Mouse (Mus musculus): ENCODE data around the gene Gm4133. TPM values are rescaled to one million over a fixed set of nuclear protein-coding genes. Genes with fewer than 3 reads are reported as not detected.

The Gm4133 gene
- not detected in 2 replicates for polyA plus RNA-seq (2012; rRNA removed; ENCODE audit: low replicate concordance)

GRCm38 (mm10) chr7:20333965-20334364, at the start of gene Gm4133:
Gene Gm4133, minus strand, starts transcription at chr7:20334065.

GRCm38 (mm10) chr7:20375310-20375709, 41.4 kb upstream of the Gm4133 start, which contains the start of gene Gm5728:
Gene Gm5728, minus strand, starts transcription at chr7:20375410.

Other genes starting within 250 kb of the Gm4133 start
- gene Vmn1r91, start 234.4 kb downstream of the Gm4133 start, polyA plus RNA-seq (2012; rRNA removed; ENCODE audit: low replicate concordance), result 0.02 and 0.05 TPM in 2 replicates
- gene Gm16442, start 211.5 kb downstream of the Gm4133 start, polyA plus RNA-seq (2012; rRNA removed; ENCODE audit: low replicate concordance), result not detected in 2 replicates
- gene Vmn1r93, start 195.0 kb downstream of the Gm4133 start, polyA plus RNA-seq (2012; rRNA removed; ENCODE audit: low replicate concordance), result not detected in 2 replicates
- not detected in 2 replicates for gene Vmn1r94, start 165.7 kb downstream of the Gm4133 start, polyA plus RNA-seq (2012; rRNA removed; ENCODE audit: low replicate concordance)
- not detected in 2 replicates for gene Vmn1r95, start 140.4 kb downstream of the Gm4133 start, polyA plus RNA-seq (2012; rRNA removed; ENCODE audit: low replicate concordance)
- not detected in 2 replicates for gene Gm6164, start 128.5 kb downstream of the Gm4133 start, polyA plus RNA-seq (2012; rRNA removed; ENCODE audit: low replicate concordance)
- not detected in 2 replicates for gene Gm4498, start 100.2 kb downstream of the Gm4133 start, polyA plus RNA-seq (2012; rRNA removed; ENCODE audit: low replicate concordance)
- not detected in 2 replicates for gene Gm5890, start 71.2 kb downstream of the Gm4133 start, polyA plus RNA-seq (2012; rRNA removed; ENCODE audit: low replicate concordance)
- not detected in 2 replicates for gene Gm5728, start 41.3 kb upstream of the Gm4133 start, polyA plus RNA-seq (2012; rRNA removed; ENCODE audit: low replicate concordance)
- gene Vmn1r100, start 83.9 kb upstream of the Gm4133 start, polyA plus RNA-seq (2012; rRNA removed; ENCODE audit: low replicate concordance), result not detected in 2 replicates
- not detected in 2 replicates for gene Vmn1r101, start 108.5 kb upstream of the Gm4133 start, polyA plus RNA-seq (2012; rRNA removed; ENCODE audit: low replicate concordance)
- gene Gm10670, start 140.9 kb upstream of the Gm4133 start, polyA plus RNA-seq (2012; rRNA removed; ENCODE audit: low replicate concordance), result not detected in 2 replicates
- gene Vmn1r103, start 176.5 kb upstream of the Gm4133 start, polyA plus RNA-seq (2012; rRNA removed; ENCODE audit: low replicate concordance), result not detected in 2 replicates
- not detected in 2 replicates for gene Vmn1r104, start 199.8 kb upstream of the Gm4133 start, polyA plus RNA-seq (2012; rRNA removed; ENCODE audit: low replicate concordance)
- gene Gm5726, start 211.7 kb upstream of the Gm4133 start, polyA plus RNA-seq (2012; rRNA removed; ENCODE audit: low replicate concordance), result not detected in 2 replicates
- gene Gm4141, start 242.2 kb upstream of the Gm4133 start, polyA plus RNA-seq (2012; rRNA removed; ENCODE audit: low replicate concordance), result not detected in 2 replicates